Mouse (Mus musculus) testis, adult 2 months (tissue): ENCODE results near the gene Lrrc38.

Source experiments
- CTCF ChIP-seq: fragments of 200-500 bp; IDR thresholded peaks from 2 replicates; pipeline ENCODE4 v1.5.1; 2012; ENCODE audit warnings: low read depth, mild to moderate bottlenecking, inconsistent platforms, low read length, moderate library complexity; ENCODE audit not compliant: control insufficient read depth, insufficient read depth, insufficient replicate concordance
- POLR2A ChIP-seq: fragments of 200-500 bp; IDR thresholded peaks from 2 replicates; pipeline ENCODE4 v1.6.1; 2012; ENCODE audit warnings: low read depth, mild to moderate bottlenecking, inconsistent platforms, low read length, moderate library complexity; ENCODE audit not compliant: control insufficient read depth

GRCm38 (mm10) chr4:143380716-143381004 is 31.1 kb downstream of the Lrrc38 start:
- TF ChIP-seq CTCF (no peak), POLR2A (no peak)
